Mouse (Mus musculus) hindbrain, embryonic 11.5 days (tissue): Measurements from ENCODE around the gene Bcl2. TPM values are rescaled to one million over a fixed set of nuclear protein-coding genes. Genes with fewer than 3 reads are reported as not detected.

Experiments used
- ATAC-seq: fragments of 200-750 bp; cut with Nextera tagmentation; 2 replicates; pipeline ENCODE4 v1.8.0; 2017; ENCODE audit warnings: mild to moderate bottlenecking, moderate TSS enrichment, moderate library complexity; ENCODE audit not compliant: low FRiP score
- DNase-seq: peaks from one replicate; pipeline ENCODE4 v3.0.0-alpha.2; 2015; ENCODE audit warnings: low spot score
- H3K27ac ChIP-seq: fragments of 300-500 bp; sonication (generic); 2 replicates; pipeline ENCODE4 v1.5.1; 2014; ENCODE audit warnings: mild to moderate bottlenecking, low read depth, low read length
- H3K27me3 ChIP-seq: fragments of 300-500 bp; sonication (generic); 2 replicates; pipeline ENCODE4 v1.6.1; 2014; ENCODE audit warnings: mild to moderate bottlenecking, low read length, moderate library complexity, mixed read lengths; ENCODE audit not compliant: control insufficient read depth, insufficient read depth
- H3K36me3 ChIP-seq: fragments of 300-500 bp; sonication (generic); 2 replicates; pipeline ENCODE4 v1.6.1; 2014; ENCODE audit warnings: mild to moderate bottlenecking, low read length, moderate library complexity, mixed read lengths; ENCODE audit not compliant: control insufficient read depth, insufficient read depth
- H3K4me1 ChIP-seq: fragments of 300-500 bp; sonication (generic); replicated peaks from 2 replicates; pipeline ENCODE4 v1.6.1; 2014; ENCODE audit warnings: low read length, mixed read lengths; ENCODE audit not compliant: control insufficient read depth, insufficient read depth
- H3K4me2 ChIP-seq: fragments of 300-500 bp; sonication (generic); replicated peaks from 2 replicates; pipeline ENCODE4 v1.6.1; 2014; ENCODE audit warnings: mild to moderate bottlenecking, low read depth, low read length
- H3K4me3 ChIP-seq: fragments of 300-500 bp; sonication (generic); 2 replicates; pipeline ENCODE4 v1.5.1; 2014; ENCODE audit warnings: low read depth, low read length
- H3K9ac ChIP-seq: fragments of 300-500 bp; sonication (generic); 2 replicates; pipeline ENCODE4 v1.6.1; 2014; ENCODE audit warnings: low read depth, low read length
- H3K9me3 ChIP-seq: fragments of 300-500 bp; sonication (generic); 2 replicates; pipeline ENCODE4 v1.6.1; 2016; ENCODE audit warnings: low read length; ENCODE audit not compliant: control insufficient read depth
- WGBS: fragments of 180-500 bp; shearing (Covaris S2); extraction: QIAGEN DNeasy Blood & Tissue Kit; methylation state at CpG from one replicate; pipeline ENCODE4 v1.1.7; 2014; 5-methylcytosine and 5-hydroxymethylcytosine counted together
- polyA plus RNA-seq: library from polyadenylated mRNA; unstranded; fragments of >200 nt; fragmentation: Nextera tagmentation; extraction: Ambion mirVana; gene quantifications from 2 replicates; pipeline ENCODE4 v1.2.1, GENCODE M21; 2014

Gene Bcl2
- polyA plus RNA-seq, 1 experiment from 2014 or later: 6.9 TPM

DNA sequence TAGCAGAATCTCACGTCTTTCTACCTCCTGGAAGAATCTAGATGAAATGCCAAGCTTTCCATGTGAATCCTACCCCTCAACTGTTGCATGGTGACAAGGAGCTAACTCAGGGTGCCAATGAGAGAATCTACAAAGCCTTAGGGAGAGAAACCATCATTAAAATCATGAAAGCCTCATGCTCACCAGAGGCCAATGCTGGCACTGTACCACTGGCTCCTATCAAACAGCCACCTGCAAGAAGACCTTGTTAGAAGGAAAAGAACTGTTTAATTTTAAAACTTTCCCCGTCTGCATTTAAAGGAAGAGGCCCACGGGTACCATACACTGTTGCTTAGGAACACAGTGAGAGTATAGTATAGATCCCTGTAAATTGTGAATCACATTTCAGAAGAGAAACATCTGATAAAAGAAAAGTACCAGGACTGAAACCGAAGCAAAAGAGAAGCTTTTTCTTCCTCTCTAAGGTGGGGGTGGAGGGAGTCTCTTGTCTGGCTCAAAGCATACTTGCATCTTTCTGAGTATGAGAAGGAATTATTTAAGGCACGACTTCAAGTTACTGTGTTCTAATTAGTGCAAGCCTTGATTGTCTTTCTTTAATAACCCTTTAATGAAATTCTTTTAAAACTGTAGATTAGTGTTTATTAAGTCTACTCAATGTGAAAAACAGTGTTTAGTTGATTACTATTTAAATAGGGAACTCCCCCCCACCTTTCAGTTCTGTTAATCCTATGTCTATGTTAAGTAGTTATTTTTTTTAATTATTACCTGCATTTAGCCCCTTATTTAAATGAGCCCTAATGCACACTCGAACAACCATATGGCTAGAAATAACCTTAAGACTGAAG, 6.8 kb downstream of the Bcl2 start:
- H3K27me3 ChIP-seq: no peaks in the 10 kb centered on the region
- no peaks in the 10 kb centered on the region for H3K36me3 ChIP-seq
- H3K9me3 ChIP-seq: no peaks in the 10 kb centered on the region
- no peak overlapping the region for H3K4me3 ChIP-seq
- DNase-seq (no peak), ATAC-seq (no peak)
- 89% methylated on average over 6 of the region's 6 CpGs for WGBS
- no peak overlapping the region for H3K27ac ChIP-seq
- no peak overlapping the region for H3K4me2 ChIP-seq
- H3K9ac ChIP-seq: no peak overlapping the region
- no peaks in the 10 kb centered on the region; the same call in 1 of the 2 replicates for H3K4me1 ChIP-seq

DNA sequence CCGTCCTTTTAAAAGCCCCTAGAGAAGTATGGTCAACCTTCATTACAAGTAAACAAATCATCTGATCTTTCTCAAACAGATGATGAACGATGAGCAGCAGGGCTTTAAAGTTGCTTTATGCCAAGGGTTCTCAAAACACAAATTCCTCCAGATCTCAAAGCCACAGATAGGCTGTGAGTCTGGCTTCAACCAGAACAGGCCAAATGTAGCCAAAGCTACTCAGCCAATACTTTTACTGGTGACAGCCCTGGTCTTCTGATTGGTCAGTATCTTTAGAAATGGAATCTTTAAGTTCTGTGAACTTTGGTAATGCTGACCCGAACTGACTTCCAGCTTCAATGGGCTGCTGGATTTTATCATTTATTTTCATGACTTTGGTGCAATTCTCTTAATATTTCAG, 10.9 kb downstream of the Bcl2 start:
- Histone ChIP-seq H3K4me3 (no peak overlapping the region), H3K36me3 (no peaks in the 10 kb centered on the region), H3K4me2 (no peak overlapping the region), H3K9ac (no peak overlapping the region), H3K9me3 (no peaks in the 10 kb centered on the region), H3K27ac (no peak overlapping the region), H3K27me3 (no peaks in the 10 kb centered on the region), H3K4me1 (no peaks in the 10 kb centered on the region)
- DNase-seq: no peak
- no peak for ATAC-seq
- 69% methylated on average over 3 of the region's 3 CpGs for WGBS

DNA sequence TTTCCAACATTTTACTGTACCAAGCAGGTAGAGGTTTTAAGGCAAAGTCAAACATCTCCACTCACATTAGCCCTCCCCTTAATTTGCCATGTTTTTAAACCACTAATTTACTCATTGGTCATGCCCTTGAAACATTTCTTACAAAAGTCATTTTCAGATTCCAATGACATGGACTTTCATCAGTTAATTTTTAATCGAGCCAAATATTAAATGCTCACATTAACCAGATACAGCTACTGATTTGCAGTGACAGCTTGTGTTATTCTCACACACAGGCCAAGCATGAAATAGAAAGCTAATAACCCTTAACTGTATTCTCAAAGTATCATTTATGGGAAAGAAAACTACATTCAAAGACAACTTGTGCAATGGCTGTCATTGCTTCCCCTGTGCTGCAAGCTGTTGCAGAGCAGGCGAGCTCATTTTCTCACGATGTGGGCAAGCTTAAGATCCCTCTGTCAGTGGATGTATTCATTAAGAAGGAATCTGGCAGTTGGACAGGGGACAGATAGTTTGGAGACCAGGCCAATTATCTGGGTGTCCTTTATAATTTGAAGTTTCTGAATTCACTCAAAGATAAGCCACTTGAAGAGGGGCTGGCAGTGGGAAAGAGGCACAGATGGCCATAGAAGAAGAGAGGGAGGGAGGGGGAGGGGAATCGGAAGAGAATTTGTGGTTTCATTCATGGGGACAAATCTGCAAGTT, 11.5 kb downstream of the Bcl2 start:
- no peak overlapping the region for H3K9ac ChIP-seq
- H3K36me3 ChIP-seq: no peaks in the 10 kb centered on the region
- H3K27me3 ChIP-seq: no peaks in the 10 kb centered on the region
- no peaks in the 10 kb centered on the region for H3K9me3 ChIP-seq
- H3K4me1 ChIP-seq: no peaks in the 10 kb centered on the region
- H3K4me3 ChIP-seq: no peak overlapping the region
- H3K27ac ChIP-seq: no peak overlapping the region
- ATAC-seq (no peak), DNase-seq (no peak)
- 62% methylated on average over 4 of the region's 4 CpGs for WGBS
- H3K4me2 ChIP-seq: no peak overlapping the region

DNA sequence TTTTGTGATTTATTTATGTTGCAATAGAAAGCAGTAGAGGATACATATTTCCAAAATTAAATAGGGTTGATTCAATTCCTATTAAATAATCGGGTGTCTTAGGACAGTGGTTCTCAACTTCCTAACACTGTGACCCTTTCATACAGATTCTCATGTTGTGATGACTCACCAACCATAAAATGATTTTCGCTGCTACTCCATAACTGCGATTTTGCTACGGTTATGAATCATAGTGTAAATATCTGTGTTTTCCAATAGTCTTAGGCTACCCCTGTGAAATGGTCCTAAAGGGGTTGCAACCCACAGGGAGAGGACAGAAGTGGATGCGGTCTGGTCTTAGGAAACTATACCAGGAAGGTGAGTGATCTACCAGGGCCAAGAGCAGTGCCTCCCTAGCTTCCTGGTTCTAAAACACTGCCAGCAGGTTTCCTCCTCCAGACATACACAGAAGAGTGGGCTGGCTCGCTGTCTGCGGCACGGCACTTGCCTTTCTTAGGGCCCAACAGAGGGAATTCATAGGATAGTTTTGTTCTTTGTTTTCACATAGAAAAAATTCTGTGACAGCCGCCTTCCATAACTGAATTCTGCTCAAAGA, 13.5 kb downstream of the Bcl2 start:
- Histone ChIP-seq H3K4me1 (no peaks in the 10 kb centered on the region), H3K9ac (no peak overlapping the region), H3K27me3 (no peaks in the 10 kb centered on the region), H3K4me2 (no peak overlapping the region), H3K27ac (no peak overlapping the region), H3K9me3 (no peaks in the 10 kb centered on the region), H3K4me3 (no peak overlapping the region), H3K36me3 (no peaks in the 10 kb centered on the region)
- no peak for DNase-seq
- no peak for ATAC-seq
- 92% methylated on average over 9 of the region's 9 CpGs for WGBS

DNA sequence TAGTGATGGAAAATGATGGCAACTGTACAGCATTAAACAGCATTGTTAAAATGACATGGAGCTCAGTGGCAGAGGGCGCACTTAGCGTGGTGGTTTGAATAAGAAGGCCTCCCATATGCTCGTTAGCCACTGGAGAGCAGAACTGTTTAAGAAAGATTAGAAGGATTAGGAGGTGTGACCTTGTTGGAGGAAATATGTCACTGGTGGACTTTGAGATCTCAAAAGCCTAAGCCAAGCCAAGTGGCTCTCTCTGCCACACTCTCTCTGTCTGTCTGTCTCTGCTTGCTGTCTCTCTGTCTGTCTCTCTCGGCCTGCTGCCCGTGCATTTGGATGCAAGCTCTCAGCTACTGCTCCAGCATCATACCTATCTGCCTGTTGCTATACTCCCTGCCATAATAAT, 17.6 kb downstream of the Bcl2 start:
- ATAC-seq (no peak), DNase-seq (no peak)
- H3K36me3 ChIP-seq: no peaks in the 10 kb centered on the region
- no peaks in the 10 kb centered on the region for H3K27me3 ChIP-seq
- H3K27ac ChIP-seq: no peak overlapping the region
- 92% methylated on average over 5 of the region's 5 CpGs for WGBS
- H3K4me3 ChIP-seq: no peak overlapping the region
- H3K9ac ChIP-seq: no peak overlapping the region
- no peaks in the 10 kb centered on the region for H3K9me3 ChIP-seq
- no peak overlapping the region for H3K4me2 ChIP-seq
- no peaks in the 10 kb centered on the region for H3K4me1 ChIP-seq

DNA sequence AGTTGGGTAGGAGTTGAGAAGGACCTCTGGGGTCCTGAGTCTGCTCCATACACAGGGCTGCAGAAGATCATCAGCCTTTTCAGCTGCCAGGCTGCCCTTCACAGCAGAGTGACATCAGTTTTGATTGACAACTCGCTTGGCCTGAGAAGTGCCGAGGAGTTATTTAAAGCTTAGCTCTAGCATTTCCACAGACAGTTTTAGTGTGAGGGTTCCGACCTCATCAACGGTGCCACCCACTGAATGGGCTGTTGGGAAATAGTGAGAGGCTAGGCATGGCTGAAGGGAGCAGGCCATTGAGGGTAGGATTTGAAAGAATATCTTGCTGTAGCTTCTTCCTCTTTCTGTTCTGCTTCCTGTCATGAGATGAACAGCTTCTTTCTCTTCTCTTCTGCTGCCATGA, 18.4 kb downstream of the Bcl2 start:
- Histone ChIP-seq H3K9me3 (no peaks in the 10 kb centered on the region), H3K27me3 (no peaks in the 10 kb centered on the region), H3K9ac (no peak overlapping the region), H3K4me1 (no peaks in the 10 kb centered on the region), H3K36me3 (no peaks in the 10 kb centered on the region), H3K4me3 (no peak overlapping the region), H3K27ac (no peak overlapping the region), H3K4me2 (no peak overlapping the region)
- ATAC-seq: no peak
- no peak for DNase-seq
- WGBS: 89% methylated on average over 4 of the region's 4 CpGs

DNA sequence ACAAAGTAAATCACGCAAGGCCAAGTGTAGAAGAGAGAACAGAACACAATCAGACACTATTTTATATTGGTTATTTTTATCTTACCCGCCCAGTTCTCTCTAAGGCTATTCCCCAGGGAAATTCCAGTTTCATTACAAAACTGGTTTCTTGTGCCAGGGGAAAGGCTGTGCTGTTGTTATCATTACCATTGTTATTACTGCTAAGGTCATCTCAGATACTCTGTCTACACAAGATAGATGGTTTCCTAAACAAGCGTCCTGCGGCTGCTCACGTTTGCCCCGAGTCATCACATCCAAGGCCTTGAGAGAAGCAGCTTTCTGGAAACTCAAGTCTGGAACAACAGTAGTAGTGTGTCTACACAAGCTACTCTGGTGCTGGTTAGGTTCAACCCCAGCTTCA, 19.8 kb downstream of the Bcl2 start:
- ATAC-seq: no peak
- H3K4me2 ChIP-seq: no peak overlapping the region
- H3K4me1 ChIP-seq: no peaks in the 10 kb centered on the region
- no peak for DNase-seq
- no peaks in the 10 kb centered on the region for H3K36me3 ChIP-seq
- H3K9ac ChIP-seq: no peak overlapping the region
- H3K27ac ChIP-seq: no peak overlapping the region
- 85% methylated on average over 6 of the region's 6 CpGs for WGBS
- no peaks in the 10 kb centered on the region for H3K27me3 ChIP-seq
- no peaks in the 10 kb centered on the region for H3K9me3 ChIP-seq
- no peak overlapping the region for H3K4me3 ChIP-seq

DNA sequence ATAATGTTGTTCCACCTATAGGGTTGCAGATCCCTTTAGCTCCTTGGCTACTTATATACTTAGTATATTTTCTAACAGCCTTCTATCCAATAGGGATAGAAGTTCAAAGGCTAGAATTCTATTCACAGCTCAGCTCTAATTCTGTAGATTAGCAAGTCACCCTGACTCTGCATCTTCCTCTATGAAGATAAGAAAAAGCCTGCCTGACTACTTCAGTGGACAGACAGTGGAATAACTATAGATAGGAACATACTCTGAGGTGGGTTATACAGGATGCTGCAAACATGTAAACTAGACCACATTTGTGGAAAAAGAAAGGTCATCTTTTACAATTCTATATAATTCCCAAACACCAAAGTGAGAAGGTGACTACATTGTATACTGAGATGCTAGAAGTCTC, 21.5 kb downstream of the Bcl2 start:
- no peaks in the 10 kb centered on the region for H3K36me3 ChIP-seq
- no peak overlapping the region for H3K9ac ChIP-seq
- H3K4me1 ChIP-seq: no peaks in the 10 kb centered on the region
- no peak overlapping the region for H3K4me3 ChIP-seq
- H3K9me3 ChIP-seq: no peaks in the 10 kb centered on the region
- DNase-seq (no peak), ATAC-seq (no peak)
- no peak overlapping the region for H3K4me2 ChIP-seq
- H3K27me3 ChIP-seq: no peaks in the 10 kb centered on the region
- H3K27ac ChIP-seq: no peak overlapping the region

DNA sequence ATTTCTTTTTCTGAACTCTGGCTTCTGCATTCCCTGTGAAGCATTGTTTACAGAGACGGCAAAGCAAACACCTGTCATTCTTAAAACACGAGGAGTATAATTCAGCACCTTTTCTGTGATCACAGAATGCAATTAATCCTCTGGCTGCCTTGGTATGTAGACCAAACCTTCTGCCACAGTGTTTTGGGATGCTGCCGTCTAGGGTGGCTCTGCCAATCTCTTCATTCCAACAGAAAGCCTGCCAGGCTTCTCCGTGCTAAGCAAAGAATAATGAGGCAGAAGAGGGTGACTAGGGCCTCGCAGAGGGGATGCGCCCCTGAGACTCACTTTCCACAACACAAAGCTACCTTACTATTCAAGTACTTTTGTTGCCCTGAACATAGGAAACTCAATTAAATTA, 23.2 kb downstream of the Bcl2 start:
- H3K27ac ChIP-seq: no peak overlapping the region
- no peaks in the 10 kb centered on the region for H3K36me3 ChIP-seq
- DNase-seq (no peak), ATAC-seq (no peak)
- H3K4me2 ChIP-seq: no peak overlapping the region
- no peak overlapping the region for H3K4me3 ChIP-seq
- H3K27me3 ChIP-seq: no peaks in the 10 kb centered on the region
- H3K9ac ChIP-seq: no peak overlapping the region
- H3K4me1 ChIP-seq: no peaks in the 10 kb centered on the region
- H3K9me3 ChIP-seq: no peaks in the 10 kb centered on the region
- 85% methylated on average over 6 of the region's 6 CpGs for WGBS
